Mouse (Mus musculus) adrenal gland, postnatal 10 days (tissue): ENCODE measurements around the gene AK157302. TPM values are rescaled to one million over a fixed set of nuclear protein-coding genes. Genes with fewer than 3 reads are reported as not detected.

Source experiments
- DNase-seq: peaks from one replicate; pipeline ENCODE4 v3.0.0; 2021; ENCODE audit warnings: mixed read lengths
- microRNA-seq: library from miRNA; unstranded; fragments of <30 nt; microRNA quantifications from one replicate; pipeline ENCODE4 v1.2.0, GENCODE M21; 2021
- total RNA-seq, 2 experiments: library from RNA; stranded (reverse); gene quantifications; 2 replicates each; pipeline ENCODE4 v1.2.3; 2021

The AK157302 gene
- total RNA-seq, 2 experiments from 2014 or later = 17.2 to 18.4 TPM

GRCm38 (mm10) chr13:21542708-21543107 lies 47.7 kb downstream of the AK157302 start, which contains the start of gene Olfr1366:
Gene Olfr1366 (minus strand): TSS chr13:21542808.
- no peak for DNase-seq

Small RNAs within 50 kb of the gene (microRNA-seq; reads per million reads assigned to microRNA genes)
- gene Mir1896 = not detected

Other genes with a start within 250 kb of the AK157302 start
- gene Gpx5, start 202.5 kb upstream of the AK157302 start, total RNA-seq = not detected
- under 1 TPM in 1 of 2 experiments, not detected in 1; 0.27 TPM for gene Gpx6, start 183.1 kb upstream of the AK157302 start, total RNA-seq
- not detected for gene Olfr1367, start 148.3 kb upstream of the AK157302 start, total RNA-seq
- 1 to 10 TPM; 7.7 to 9.5 TPM for gene Zscan12, start 132.4 kb upstream of the AK157302 start, total RNA-seq
- gene Zkscan3, start 92.5 kb upstream of the AK157302 start, total RNA-seq = 10 to 100 TPM; 47.8 to 61.0 TPM
- gene Pgbd1, start 54.2 kb upstream of the AK157302 start, total RNA-seq = under 1 TPM; 0.48 to 0.54 TPM
- 10 to 100 TPM; 28.9 to 37.3 TPM for gene Zscan26, start 41.5 kb upstream of the AK157302 start, total RNA-seq
- 1 to 10 TPM; 1.1 to 1.4 TPM for gene Nkapl, start 26.7 kb upstream of the AK157302 start, total RNA-seq
- 1 to 10 TPM; 2.4 to 3.4 TPM for gene Zkscan4, start 16.3 kb upstream of the AK157302 start, total RNA-seq
- not detected for gene Gm10065, start 15.8 kb upstream of the AK157302 start, total RNA-seq
- 100 to 1,000 TPM; 180 to 200 TPM for gene Gm11273, start 6.2 kb downstream of the AK157302 start, total RNA-seq
- 10 to 100 TPM; 16.8 to 24.6 TPM for gene Zkscan8, start 35.9 kb downstream of the AK157302 start, total RNA-seq
- gene Olfr1366, start 47.6 kb downstream of the AK157302 start, total RNA-seq = not detected
- gene Olfr1535, start 64.7 kb downstream of the AK157302 start, total RNA-seq = not detected
- gene Olfr1364, start 86.5 kb downstream of the AK157302 start, total RNA-seq = not detected
- not detected for gene Olfr1362, start 118.8 kb downstream of the AK157302 start, total RNA-seq
- gene Olfr11, start 147.3 kb downstream of the AK157302 start, total RNA-seq = not detected
- not detected for gene Olfr1361, start 168.2 kb downstream of the AK157302 start, total RNA-seq
- gene Olfr1360, start 182.2 kb downstream of the AK157302 start, total RNA-seq = not detected
- not detected for gene Olfr1359, start 202.9 kb downstream of the AK157302 start, total RNA-seq
- gene Hist1h2bl, start 220.9 kb downstream of the AK157302 start, total RNA-seq = 100 to 1,000 TPM; 284 to 352 TPM
- gene Hist1h2ai, start 221.2 kb downstream of the AK157302 start, total RNA-seq = 100 to 1,000 TPM; 304 to 363 TPM
- 100 to 1,000 TPM; 397 to 474 TPM for gene Hist1h3h, start 222.4 kb downstream of the AK157302 start, total RNA-seq
- gene Hist1h2bm, start 226.8 kb downstream of the AK157302 start, total RNA-seq = 100 to 1,000 TPM in 1 of 2 experiments, 10 to 100 TPM in 1; 83.1 to 103 TPM
- 10 to 100 TPM; 63.1 to 70.2 TPM for gene Hist1h4j, start 239.8 kb downstream of the AK157302 start, total RNA-seq